Mouse (Mus musculus): Measurements from ENCODE around the gene Acad12.

GRCm38 (mm10) chr5:121664971-121665370, 46.2 kb upstream of the Acad12 start:
- TF ChIP-seq CTCF (conservative IDR thresholded peaks at IDR 0.05; ENCODE audit: insufficient read depth, insufficient read length, low read depth, low read length) (no peak), POLR2A (IDR thresholded peaks at IDR 0.05; ENCODE audit: low read depth, low read length) (no peak)
